Mouse (Mus musculus) heart, postnatal 25 days (tissue): ENCODE results near the gene Orai1. TPM values are rescaled to one million over a fixed set of nuclear protein-coding genes. Genes with fewer than 3 reads are reported as not detected.
A peak's percentile ranks its signal among the peaks of the same experiment; 100 is the strongest.
"Not testable (repeated sequence)": the region's sequence is repeated elsewhere in the genome, so short reads cannot be mapped to it uniquely, and the experiment has no call there.

ENCODE experiments used
- DNase-seq: peaks from one replicate; pipeline ENCODE4 v3.0.0; 2022; ENCODE audit warnings: low spot score
- intact Hi-C: fragments of 180-260 bp; cut with DNase I; formaldehyde crosslinking; loops from one replicate; pipeline ENCODE4 v1.15.1; 2025
- total RNA-seq, 2 experiments: library from RNA; stranded (reverse); gene quantifications; 2 replicates each; pipeline ENCODE4 v1.2.3; 2021

Gene Orai1
- total RNA-seq, 2 experiments from 2014 or later: 15.1 to 16.1 TPM

- intact Hi-C loops: loop anchor here (10.0 kb wide), 1 partner anchor 234 kb away; the partner anchor contains the start of gene Anapc5
- no peak for DNase-seq
These were observed 43.6 kb downstream of the Orai1 start for GRCm38 (mm10) chr5:123058251-123059102.

- DNase-seq: no peak
- intact Hi-C loops: loop anchor here (10.0 kb wide), 1 partner anchor 235 kb away; the partner anchor contains the start of gene Anapc5
These were observed 45.1 kb downstream of the Orai1 start for GRCm38 (mm10) chr5:123059757-123060520.

GRCm38 (mm10) chr5:123060706-123061401 is 46.0 kb downstream of the Orai1 start:
- no peak for DNase-seq
- intact Hi-C loops: no loop called here

GRCm38 (mm10) chr5:123061402-123061749 is 46.5 kb downstream of the Orai1 start:
- intact Hi-C loops, DNase-seq: not testable (repeated sequence)

GRCm38 (mm10) chr5:123063141-123063540 is 48.3 kb downstream of the Orai1 start:
- intact Hi-C loops: loop anchor here (2.0 kb wide), 1 partner anchor 70 kb away; the partner anchor contains the start of gene Rhof
- DNase-seq: no peak

- DNase-seq: no peak
- intact Hi-C loops: loop anchor here (2.0 kb wide), 2 partner anchors 53 to 91 kb away; no protein-coding TSS in a partner anchor
These were observed 49.3 kb downstream of the Orai1 start for GRCm38 (mm10) chr5:123064207-123064606.

- intact Hi-C loops: no loop called here
- no peak for DNase-seq
These were observed 52.6 kb downstream of the Orai1 start for GRCm38 (mm10) chr5:123067395-123067995.

GRCm38 (mm10) chr5:123068115-123068514 is 53.2 kb downstream of the Orai1 start, which contains the start of gene Tmem120b:
Gene Tmem120b, plus strand, starts transcription at chr5:123068415.
- no peak for DNase-seq
- intact Hi-C loops: no loop called here

- no peak for DNase-seq
- intact Hi-C loops: no loop called here
These were observed 53.8 kb downstream of the Orai1 start for GRCm38 (mm10) chr5:123068714-123069113.

- peak; percentile 92 for DNase-seq
- intact Hi-C loops: no loop called here
These were observed 60.9 kb downstream of the Orai1 start for GRCm38 (mm10) chr5:123075576-123076418.

- no peak for DNase-seq
These were observed 61.8 kb downstream of the Orai1 start for GRCm38 (mm10) chr5:123076419-123077281.

GRCm38 (mm10) chr5:123079568-123079967 is 64.7 kb downstream of the Orai1 start:
- intact Hi-C loops: no loop called here
- no peak for DNase-seq

More at GRCm38 (mm10) chr5:123076419-123077281, 61.8 kb downstream of the Orai1 start:
- intact Hi-C loops: no loop called here

GRCm38 (mm10) chr5:123080041-123080440 is 65.2 kb downstream of the Orai1 start:
- DNase-seq: no peak
- intact Hi-C loops: no loop called here

Other genes starting within 250 kb of the Orai1 start
- 10 to 100 TPM; 11.0 to 11.4 TPM for gene Camkk2, start 235.7 kb upstream of the Orai1 start, total RNA-seq
- 100 to 1,000 TPM; 161 to 165 TPM for gene Anapc5, start 193.7 kb upstream of the Orai1 start, total RNA-seq
- 10 to 100 TPM; 24.0 to 28.2 TPM for gene Rnf34, start 165.0 kb upstream of the Orai1 start, total RNA-seq
- gene Kdm2b, start 25.3 kb upstream of the Orai1 start, total RNA-seq: 10 to 100 TPM; 15.4 to 16.8 TPM
- gene Morn3, start 31.9 kb downstream of the Orai1 start, total RNA-seq: not detected
- 10 to 100 TPM in 1 of 2 experiments, 1 to 10 TPM in 1; 8.6 to 10.6 TPM for gene Tmem120b, start 53.3 kb downstream of the Orai1 start, total RNA-seq
- gene Rhof, start 117.6 kb downstream of the Orai1 start, total RNA-seq: under 1 TPM; 0.36 to 0.45 TPM
- gene Setd1b, start 127.1 kb downstream of the Orai1 start, total RNA-seq: 10 to 100 TPM; 14.4 to 18.4 TPM
- 10 to 100 TPM; 15.6 to 16.7 TPM for gene Psmd9, start 154.3 kb downstream of the Orai1 start, total RNA-seq
- gene Hpd, start 167.7 kb downstream of the Orai1 start, total RNA-seq: not detected
- under 1 TPM; 0.81 to 0.98 TPM for gene Wdr66, start 237.0 kb downstream of the Orai1 start, total RNA-seq